Mouse (Mus musculus) kidney, embryonic 16.5 days (tissue): ENCODE results near the gene Gtpbp4. TPM values are rescaled to one million over a fixed set of nuclear protein-coding genes. Genes with fewer than 3 reads are reported as not detected.

Source experiments
- ATAC-seq: fragments of 200-750 bp; cut with Nextera tagmentation; 2 replicates; pipeline ENCODE4 v1.8.0; 2017; ENCODE audit warnings: moderate TSS enrichment; ENCODE audit not compliant: low FRiP score, low TSS enrichment
- H3K27ac ChIP-seq: fragments of 300-500 bp; sonication (generic); 2 replicates; pipeline ENCODE4 v1.5.1; 2014; ENCODE audit warnings: low read length
- H3K27me3 ChIP-seq: fragments of 300-500 bp; sonication (generic); 2 replicates; pipeline ENCODE4 v1.6.1; 2014; ENCODE audit warnings: low read length, control low read depth, mixed read lengths; ENCODE audit not compliant: insufficient read depth
- H3K36me3 ChIP-seq: fragments of 300-500 bp; sonication (generic); 2 replicates; pipeline ENCODE4 v1.6.1; 2014; ENCODE audit warnings: low read length, control low read depth, mixed read lengths; ENCODE audit not compliant: insufficient read depth
- H3K4me1 ChIP-seq: fragments of 300-500 bp; sonication (generic); 2 replicates; pipeline ENCODE4 v1.6.1; 2014; ENCODE audit warnings: low read length, control low read depth, mixed read lengths; ENCODE audit not compliant: insufficient read depth
- H3K4me2 ChIP-seq: fragments of 300-500 bp; sonication (generic); replicated peaks from 2 replicates; pipeline ENCODE4 v1.6.1; 2014; ENCODE audit warnings: low read depth, low read length
- H3K4me3 ChIP-seq: fragments of 300-500 bp; sonication (generic); 2 replicates; pipeline ENCODE4 v1.5.1; 2014; ENCODE audit warnings: mild to moderate bottlenecking, low read length
- H3K9ac ChIP-seq: fragments of 300-500 bp; sonication (generic); replicated peaks from 2 replicates; pipeline ENCODE4 v1.6.1; 2014; ENCODE audit warnings: low read length
- H3K9me3 ChIP-seq: fragments of 300-500 bp; sonication (generic); 2 replicates; pipeline ENCODE4 v1.6.1; 2016; ENCODE audit warnings: low read length, control low read depth
- WGBS: fragments of 180-500 bp; shearing (Covaris S2); extraction: QIAGEN DNeasy Blood & Tissue Kit; methylation state at CpG from one replicate; pipeline ENCODE4 v1.1.7; 2014; 5-methylcytosine and 5-hydroxymethylcytosine counted together
- polyA plus RNA-seq: library from polyadenylated mRNA; unstranded; fragments of >200 nt; fragmentation: Nextera tagmentation; extraction: Ambion mirVana; gene quantifications from 2 replicates; pipeline ENCODE4 v1.2.1, GENCODE M21; 2015

The Gtpbp4 gene
- 80.9 and 82.6 TPM in 2 replicates for polyA plus RNA-seq

DNA sequence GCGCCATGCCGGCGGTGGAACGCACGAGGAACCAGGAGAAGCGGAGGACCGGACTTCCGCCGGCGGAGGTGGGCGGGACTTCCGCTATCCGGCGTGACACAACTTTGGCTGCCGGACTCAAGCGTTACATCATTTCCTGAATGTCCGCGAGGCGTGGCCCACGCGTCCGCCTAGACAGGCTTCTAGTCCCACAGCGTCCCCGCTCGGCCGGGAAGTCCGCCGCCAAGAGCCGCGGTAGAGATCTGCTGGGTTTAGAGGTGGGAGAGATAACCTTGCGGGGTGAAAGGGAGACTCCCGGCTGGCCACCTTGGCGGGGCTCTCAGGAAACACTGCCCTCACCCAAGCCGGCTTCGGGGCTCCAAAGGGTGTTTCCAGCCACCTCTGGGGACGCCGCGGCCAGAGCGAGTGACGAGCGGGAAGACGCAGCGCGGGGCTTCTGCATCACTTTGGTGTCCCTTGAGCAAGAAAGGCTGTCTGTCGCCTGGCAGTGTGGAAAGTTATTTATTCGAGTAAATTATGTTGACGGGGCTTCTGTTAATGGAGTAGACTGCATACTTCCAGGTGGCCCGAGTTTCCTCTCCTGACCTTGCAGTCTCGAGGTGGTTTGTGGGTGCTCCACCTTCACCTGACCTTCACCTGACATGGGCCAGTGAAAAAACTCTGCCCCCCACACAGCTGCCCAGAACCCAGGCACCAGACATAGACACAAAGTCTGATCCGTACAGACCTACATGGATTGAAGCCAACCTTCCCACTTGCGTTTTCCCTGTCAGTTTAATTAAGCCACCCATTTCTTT, at the start of gene Gtpbp4:
TSS of gene Gtpbp4 (minus strand) at position 94 of the 797 bp plus-strand sequence.
- Histone ChIP-seq H3K27ac (peak within 1 kb of the TSS; percentile 84), H3K27me3 (no peaks in the 10 kb centered on the region), H3K4me3 (peak within 1 kb of the TSS; percentile 89), H3K4me1 (peaks cover 8% of the 10 kb centered on the region), H3K9ac (peak within 1 kb of the TSS; percentile 88), H3K36me3 (peaks cover 2% of the 10 kb centered on the region), H3K9me3 (no peaks in the 10 kb centered on the region), H3K4me2 (peak within 1 kb of the TSS; percentile 74)
- WGBS: under 1% methylated on average over 51 of the region's 51 CpGs
- peak; percentile 99 for ATAC-seq

DNA sequence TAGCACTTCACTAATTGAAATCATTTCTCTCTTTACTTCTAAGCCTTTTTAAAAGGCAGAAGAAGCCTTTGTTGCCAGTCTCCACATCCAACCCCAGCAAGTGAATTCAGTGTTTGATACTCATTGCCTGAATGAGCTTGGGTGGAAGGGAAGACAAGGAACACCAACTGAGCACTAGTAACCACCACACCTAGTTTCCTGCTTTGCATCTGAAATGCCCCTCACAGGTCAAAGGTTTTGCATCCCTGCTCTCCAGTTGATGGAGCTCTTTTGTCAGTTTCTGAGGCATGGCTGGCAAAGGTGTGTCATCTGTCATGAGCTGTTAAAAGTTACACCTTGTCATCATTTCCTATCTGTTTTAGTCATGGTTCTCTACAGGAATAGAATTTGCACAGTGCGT, 48.8 kb upstream of the Gtpbp4 start:
- Histone ChIP-seq H3K36me3 (no peaks in the 10 kb centered on the region), H3K27me3 (no peaks in the 10 kb centered on the region), H3K4me1 (peaks cover 6% of the 10 kb centered on the region; the same call in 1 of the 2 replicates), H3K9me3 (no peaks in the 10 kb centered on the region), H3K27ac (no peak overlapping the region), H3K4me3 (no peak overlapping the region), H3K4me2 (no peak overlapping the region), H3K9ac (no peak overlapping the region)
- 98% methylated on average over 1 of the region's 1 CpGs for WGBS
- ATAC-seq: no peak

DNA sequence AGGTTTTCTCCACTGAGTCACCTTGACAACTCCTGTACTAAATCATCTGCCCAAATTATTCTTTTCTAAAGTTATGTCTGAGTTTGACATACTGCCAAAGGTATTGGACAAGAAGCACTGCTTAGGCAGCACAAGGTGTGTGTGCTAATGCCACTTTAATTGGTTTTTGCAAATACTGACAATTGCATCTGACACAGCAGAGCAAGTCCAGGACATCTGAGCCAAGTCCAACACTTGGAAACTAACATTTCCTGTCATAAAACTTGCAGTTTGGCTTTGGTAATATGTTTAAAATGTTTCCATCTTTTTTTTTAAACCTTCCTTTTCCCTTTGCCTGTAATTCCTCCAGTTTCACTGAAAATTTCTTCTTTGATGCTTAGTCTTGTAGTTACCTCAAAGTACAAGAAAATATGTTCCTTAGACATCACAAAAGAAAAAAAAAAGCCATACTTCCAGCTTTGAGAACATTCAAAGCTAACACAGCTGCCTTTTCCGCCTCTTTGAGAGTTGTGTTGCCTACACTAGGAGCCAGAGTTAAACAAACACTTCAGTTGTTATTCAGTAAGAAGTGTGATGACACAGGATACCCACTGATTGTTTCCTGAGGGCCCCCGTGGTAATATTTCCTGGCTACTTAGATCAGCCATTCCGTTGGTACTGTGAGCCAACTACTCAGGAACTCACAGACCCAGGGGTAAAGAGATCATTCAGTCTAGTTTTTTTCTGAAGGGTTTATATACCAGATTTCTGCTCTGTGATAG, 47.6 kb upstream of the Gtpbp4 start:
- no peak overlapping the region for H3K4me2 ChIP-seq
- H3K36me3 ChIP-seq: no peaks in the 10 kb centered on the region
- WGBS: 19% methylated on average over 3 of the region's 3 CpGs
- peak overlapping the region; percentile 4; the same call in 1 of the 2 replicates for H3K27ac ChIP-seq
- H3K9ac ChIP-seq: no peak overlapping the region
- no peak for ATAC-seq
- H3K9me3 ChIP-seq: no peaks in the 10 kb centered on the region
- peaks cover 6% of the 10 kb centered on the region; the same call in 1 of the 2 replicates for H3K4me1 ChIP-seq
- no peak overlapping the region for H3K4me3 ChIP-seq
- no peaks in the 10 kb centered on the region for H3K27me3 ChIP-seq

DNA sequence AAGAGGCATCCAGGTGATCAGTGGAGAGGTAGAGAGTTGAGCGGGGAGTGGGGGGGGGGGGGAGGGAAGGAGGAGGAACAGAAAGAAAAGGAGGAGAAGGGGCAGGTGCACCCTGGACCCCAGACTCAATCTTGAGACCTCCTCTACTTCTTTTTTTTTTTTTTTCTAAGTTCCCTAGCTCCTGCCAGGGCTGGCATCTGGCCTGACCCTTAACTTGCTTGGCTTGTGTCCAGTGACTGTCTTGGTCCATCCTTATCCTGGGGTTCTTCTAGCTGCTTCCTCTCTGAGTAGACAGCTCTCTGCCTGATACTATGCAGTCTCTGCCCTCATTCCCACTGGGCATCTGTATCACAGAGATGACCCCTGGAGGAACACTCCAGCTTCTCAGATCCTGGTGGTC, 44.7 kb upstream of the Gtpbp4 start:
- H3K4me3 ChIP-seq: no peak overlapping the region
- no peak overlapping the region for H3K27ac ChIP-seq
- peaks cover 6% of the 10 kb centered on the region; the same call in 1 of the 2 replicates for H3K4me1 ChIP-seq
- no peaks in the 10 kb centered on the region for H3K27me3 ChIP-seq
- no peak for ATAC-seq
- no peaks in the 10 kb centered on the region for H3K9me3 ChIP-seq
- H3K9ac ChIP-seq: no peak overlapping the region
- H3K36me3 ChIP-seq: no peaks in the 10 kb centered on the region
- H3K4me2 ChIP-seq: no peak overlapping the region
- 100% methylated on average over 1 of the region's 1 CpGs for WGBS

DNA sequence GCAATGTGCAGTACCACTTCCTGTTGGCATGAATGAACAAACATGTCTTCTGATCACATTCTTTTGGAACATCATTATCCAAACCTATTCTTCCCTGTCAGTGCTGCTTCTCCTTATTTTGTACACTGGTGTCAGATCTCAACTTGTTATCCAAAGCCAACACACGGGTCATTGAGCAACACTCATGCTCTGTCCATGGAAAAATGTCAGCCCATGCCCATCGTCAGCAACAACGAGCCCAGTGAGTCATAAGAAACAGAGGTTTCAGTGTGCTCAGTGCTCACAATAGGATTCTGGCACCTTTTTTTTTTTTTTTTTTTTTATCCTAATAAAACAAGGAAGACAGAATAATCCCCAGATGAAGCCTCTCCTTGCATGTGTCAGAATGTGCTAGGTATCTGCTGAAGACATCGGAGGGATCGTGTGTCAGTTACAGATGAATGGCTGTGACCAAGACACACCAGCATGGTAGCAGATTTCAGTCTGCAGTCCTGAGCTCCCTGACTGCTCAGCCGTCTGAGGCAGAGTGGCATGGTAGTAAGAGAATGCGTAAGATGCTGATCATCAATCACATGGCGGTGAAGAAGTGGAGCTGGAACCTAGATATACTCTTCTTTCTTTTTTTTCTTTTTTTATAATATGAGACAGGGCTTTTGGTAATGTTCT, 36.2 kb upstream of the Gtpbp4 start:
- Histone ChIP-seq H3K4me3 (no peak overlapping the region), H3K27ac (no peak overlapping the region), H3K27me3 (no peaks in the 10 kb centered on the region), H3K9me3 (no peaks in the 10 kb centered on the region), H3K4me2 (no peak overlapping the region), H3K4me1 (no peaks in the 10 kb centered on the region), H3K9ac (no peak overlapping the region), H3K36me3 (no peaks in the 10 kb centered on the region)
- WGBS: 43% methylated on average over 8 of the region's 8 CpGs
- peak; percentile 92 for ATAC-seq

DNA sequence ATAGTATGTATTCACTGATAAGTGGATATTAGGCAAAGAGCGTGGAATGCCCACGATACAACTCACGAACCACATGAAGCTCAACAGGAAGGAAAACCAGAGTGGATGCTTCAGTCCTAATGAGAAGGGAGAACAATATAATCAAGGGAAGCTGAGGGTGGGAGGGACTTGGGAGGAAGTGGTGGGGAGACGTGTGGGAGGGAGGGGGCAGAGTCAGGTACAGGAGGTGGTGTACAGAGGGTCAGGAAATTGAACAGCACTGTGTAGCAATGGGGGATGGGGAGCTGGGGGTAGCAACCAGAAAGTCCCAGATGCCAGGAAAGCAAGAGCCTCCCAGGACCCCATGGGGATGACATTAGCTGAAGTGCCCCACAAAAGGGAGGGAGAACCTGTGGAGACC, 34.5 kb upstream of the Gtpbp4 start:
- Histone ChIP-seq H3K4me1 (no peaks in the 10 kb centered on the region), H3K27me3 (no peaks in the 10 kb centered on the region), H3K4me3 (no peak overlapping the region), H3K36me3 (no peaks in the 10 kb centered on the region), H3K4me2 (no peak overlapping the region), H3K9me3 (no peaks in the 10 kb centered on the region), H3K27ac (no peak overlapping the region), H3K9ac (no peak overlapping the region)
- WGBS: 74% methylated on average over 4 of the region's 4 CpGs
- no peak for ATAC-seq

DNA sequence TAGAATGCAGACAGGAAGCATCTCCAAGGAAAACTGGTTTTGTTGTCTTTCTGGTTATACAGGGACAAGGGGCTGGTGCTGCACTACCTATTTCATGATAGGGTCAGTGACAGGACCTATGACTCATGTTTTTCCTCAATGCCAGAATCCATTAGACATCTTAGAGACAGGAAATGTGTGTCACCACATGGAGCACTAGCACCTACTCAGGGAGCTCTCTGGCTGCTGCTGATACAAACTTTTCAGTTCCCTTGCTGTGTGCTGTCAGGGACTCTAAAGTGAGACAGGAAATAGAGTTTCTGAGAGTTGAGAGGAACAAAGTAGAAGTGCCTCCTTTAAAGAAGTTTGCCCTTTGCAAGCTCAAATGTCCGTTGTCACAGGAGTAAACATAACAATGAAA, 31.4 kb upstream of the Gtpbp4 start:
- WGBS: 56% methylated on average over 1 of the region's 1 CpGs
- Histone ChIP-seq H3K27me3 (no peaks in the 10 kb centered on the region), H3K4me3 (no peak overlapping the region), H3K27ac (no peak overlapping the region), H3K36me3 (no peaks in the 10 kb centered on the region), H3K9ac (no peak overlapping the region), H3K4me1 (no peaks in the 10 kb centered on the region), H3K9me3 (no peaks in the 10 kb centered on the region), H3K4me2 (no peak overlapping the region)
- ATAC-seq: no peak

DNA sequence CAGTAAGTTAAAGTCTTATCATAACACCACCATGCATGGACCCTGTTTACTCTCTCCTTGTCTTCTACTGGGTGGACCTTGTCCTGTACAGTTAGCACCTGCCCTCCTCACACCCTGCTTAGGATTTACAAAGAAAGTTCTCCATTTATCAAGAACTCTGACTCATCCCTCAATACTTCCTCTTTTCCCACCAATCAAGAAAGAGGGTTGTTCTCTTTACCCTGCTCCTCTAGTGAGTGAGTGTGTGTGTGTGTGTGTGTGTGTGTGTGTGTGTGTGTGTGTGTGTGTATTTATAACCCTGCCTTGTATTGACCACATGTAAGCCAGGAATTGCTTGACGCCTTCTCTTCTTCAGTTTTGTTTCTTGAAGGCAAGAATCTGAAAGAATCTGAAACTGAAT, 26.7 kb upstream of the Gtpbp4 start:
- WGBS: 89% methylated on average over 1 of the region's 1 CpGs
- H3K4me3 ChIP-seq: no peak overlapping the region
- no peak overlapping the region for H3K9ac ChIP-seq
- no peak overlapping the region for H3K27ac ChIP-seq
- no peaks in the 10 kb centered on the region for H3K27me3 ChIP-seq
- H3K4me2 ChIP-seq: no peak overlapping the region
- H3K9me3 ChIP-seq: no peaks in the 10 kb centered on the region
- ATAC-seq: no peak
- no peaks in the 10 kb centered on the region for H3K4me1 ChIP-seq
- no peaks in the 10 kb centered on the region for H3K36me3 ChIP-seq

DNA sequence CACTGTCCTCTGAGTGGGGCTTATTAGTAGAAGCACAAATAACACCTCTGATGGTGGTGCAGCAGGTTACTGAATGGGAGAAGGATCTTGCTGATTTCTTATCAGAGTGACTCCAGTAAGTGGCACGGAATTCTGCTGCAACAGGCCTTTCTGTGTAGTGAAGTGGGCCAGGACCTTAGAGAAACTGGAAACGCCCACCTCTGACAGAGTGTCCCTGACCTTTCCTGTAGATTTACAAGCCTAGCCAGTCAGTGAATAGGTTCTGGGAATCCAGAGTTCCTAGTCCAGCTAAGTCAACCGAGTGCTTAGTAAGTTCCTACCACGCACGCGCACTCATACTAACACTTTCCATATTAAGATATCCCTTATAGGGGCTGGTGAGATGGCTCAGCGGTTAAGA, 25.7 kb upstream of the Gtpbp4 start:
- no peak for ATAC-seq
- 76% methylated on average over 7 of the region's 7 CpGs for WGBS
- no peaks in the 10 kb centered on the region for H3K36me3 ChIP-seq

More for the DNA sequence above, 25.7 kb upstream of the Gtpbp4 start:
- Histone ChIP-seq H3K4me1 (no peaks in the 10 kb centered on the region), H3K27ac (no peak overlapping the region), H3K27me3 (no peaks in the 10 kb centered on the region), H3K4me3 (no peak overlapping the region), H3K9ac (no peak overlapping the region), H3K9me3 (no peaks in the 10 kb centered on the region), H3K4me2 (no peak overlapping the region)
